Mouse (Mus musculus) CH12.LX (cell line): ENCODE measurements around the gene Trp53i13. TPM values are rescaled to one million over a fixed set of nuclear protein-coding genes. Genes with fewer than 3 reads are reported as not detected.

Source experiments
- DNase-seq: peaks from one replicate; pipeline ENCODE4 v3.0.0-alpha.2; 2013; ENCODE audit errors: extremely low read depth
- H3K27ac ChIP-seq: 2 replicates; pipeline ENCODE4 v1.5.1; 2012; ENCODE audit warnings: low read depth, mild to moderate bottlenecking, control low read depth, moderate library complexity; ENCODE audit not compliant: insufficient read depth
- H3K27me3 ChIP-seq: replicated peaks from 2 replicates; pipeline ENCODE3; 2012; ENCODE audit warnings: inconsistent platforms
- H3K36me3 ChIP-seq, 2 experiments: replicated peaks in 1 of 2; 2 replicates each; pipeline versions ENCODE3 to v1.6.1; 2012; ENCODE audit warnings: inconsistent platforms in 1 of 2, low read length in 1 of 2, mild to moderate bottlenecking in 1 of 2, mixed read lengths in 1 of 2, moderate library complexity in 1 of 2; ENCODE audit not compliant: control insufficient read depth in 1 of 2, insufficient read depth in 1 of 2
- H3K4me1 ChIP-seq, 2 experiments: 2 replicates each; pipeline ENCODE4 v1.6.1; 2012; ENCODE audit warnings: inconsistent platforms in 1 of 2, moderate library complexity in 1 of 2; ENCODE audit not compliant: insufficient read depth in 2 of 2, control insufficient read depth in 1 of 2
- H3K4me2 ChIP-seq: 2 replicates; pipeline ENCODE4 v1.6.1; 2012; ENCODE audit warnings: low read depth, mild to moderate bottlenecking, control low read depth; ENCODE audit not compliant: poor library complexity, insufficient read depth, severe bottlenecking
- H3K4me3 ChIP-seq, 3 experiments: fragments of 150-350 bp in 1 of 3; sonication (generic) in 1 of 3; replicated peaks in 1 of 3; 2 replicates each; pipeline versions ENCODE3 to v1.5.1; 2011 to 2012; ENCODE audit warnings: low read depth in 2 of 3, low read length in 2 of 3, mild to moderate bottlenecking in 2 of 3, moderate library complexity in 2 of 3, control low read depth in 1 of 3, improper control_type of control experiment in 1 of 3, inconsistent platforms in 1 of 3, mixed read lengths in 1 of 3; ENCODE audit not compliant: poor library complexity in 1 of 3
- H3K79me2 ChIP-seq: replicated peaks from 2 replicates; pipeline ENCODE4 v1.6.1; 2012; ENCODE audit warnings: mild to moderate bottlenecking, moderate library complexity; ENCODE audit not compliant: control insufficient read depth, poor library complexity, insufficient read depth, severe bottlenecking; ENCODE audit errors: extremely low read depth
- H3K9ac ChIP-seq: 2 replicates; pipeline ENCODE4 v1.6.1; 2012; ENCODE audit warnings: low read depth, mild to moderate bottlenecking, control low read depth, moderate library complexity; ENCODE audit not compliant: insufficient read depth
- H3K9me3 ChIP-seq: replicated peaks from 2 replicates; pipeline ENCODE3; 2012; ENCODE audit warnings: low read length, inconsistent platforms, mixed read lengths
- CHD2 ChIP-seq: IDR thresholded peaks from 2 replicates; pipeline ENCODE4 v1.6.1; 2011; ENCODE audit warnings: low read length, improper control_type of control experiment
- CTCF ChIP-seq, 2 experiments: IDR thresholded peaks in 1 of 2; conservative IDR thresholded peaks in 1 of 2; 2 replicates each; pipeline ENCODE4 v1.5.1; 2011 to 2012; ENCODE audit warnings: low read depth in 2 of 2, low read length in 2 of 2, improper control_type of control experiment in 1 of 2, inconsistent platforms in 1 of 2, mild to moderate bottlenecking in 1 of 2, moderate library complexity in 1 of 2
- GABPA ChIP-seq: IDR thresholded peaks from 2 replicates; pipeline ENCODE4 v1.6.1; 2012; ENCODE audit warnings: low read depth, low read length, improper control_type of control experiment, inconsistent platforms; ENCODE audit not compliant: insufficient replicate concordance
- MAZ ChIP-seq: IDR thresholded peaks from 2 replicates; pipeline ENCODE4 v1.6.1; 2012; ENCODE audit warnings: low read depth, mild to moderate bottlenecking, inconsistent platforms, low read length, improper control_type of control experiment, moderate library complexity
- MEF2A ChIP-seq: IDR thresholded peaks from 2 replicates; pipeline ENCODE4 v1.6.1; 2014; ENCODE audit warnings: low read depth, mild to moderate bottlenecking, inconsistent platforms, low read length, improper control_type of control experiment, borderline replicate concordance
- MXI1 ChIP-seq: IDR thresholded peaks from 2 replicates; pipeline ENCODE4 v1.6.1; 2011; ENCODE audit warnings: mild to moderate bottlenecking, low read depth, low read length, improper control_type of control experiment
- POLR2A ChIP-seq: IDR thresholded peaks from 2 replicates; pipeline ENCODE4 v1.6.1; 2011; ENCODE audit warnings: low read depth, mild to moderate bottlenecking, improper control_type of control experiment, low read length
- TCF12 ChIP-seq: IDR thresholded peaks from 2 replicates; pipeline ENCODE4 v1.6.1; 2014; ENCODE audit warnings: low read depth, mild to moderate bottlenecking, inconsistent platforms, low read length, improper control_type of control experiment
- UBTF ChIP-seq: IDR thresholded peaks from 2 replicates; pipeline ENCODE4 v1.6.1; 2012; ENCODE audit warnings: low read depth, mild to moderate bottlenecking, inconsistent platforms, low read length, improper control_type of control experiment, moderate library complexity
- ZC3H11A ChIP-seq: IDR thresholded peaks from 2 replicates; pipeline ENCODE4 v1.6.1; 2012; ENCODE audit warnings: low read depth, mild to moderate bottlenecking, inconsistent platforms, low read length, improper control_type of control experiment
- ZMIZ1 ChIP-seq: IDR thresholded peaks from 2 replicates; pipeline ENCODE4 v1.6.1; 2012; ENCODE audit warnings: low read depth, mild to moderate bottlenecking, inconsistent platforms, low read length, improper control_type of control experiment
- ZNF384 ChIP-seq: IDR thresholded peaks from 2 replicates; pipeline ENCODE4 v1.6.1; 2012; ENCODE audit warnings: low read depth, low read length, improper control_type of control experiment, inconsistent platforms
- dilution Hi-C: fragments of 300-500 bp; cut with MboI; formaldehyde crosslinking; loops from 2 replicates; pipeline ENCODE4 v1.14.3; 2020; ENCODE audit warnings: low sequenced_read_pairs; ENCODE audit not compliant: extremely low pct_unique_long_range_greater_than_20kb, extremely low pct_ligation_motif_present
- in situ Hi-C: fragments of 300-500 bp; cut with MboI; formaldehyde crosslinking; loops from 3 replicates; pipeline ENCODE4 v1.14.3; 2019; ENCODE audit warnings: low sequenced_read_pairs, low pct_ligation_motif_present, low pct_unique_long_range_greater_than_20kb, mixed read lengths
- polyA plus RNA-seq: library from polyadenylated mRNA; unstranded; fragments of >175 nt; gene quantifications from 2 replicates; pipeline ENCODE4 v1.2.1, GENCODE M21; 2012; ENCODE audit warnings: low read depth; ENCODE audit not compliant: insufficient read length
- total RNA-seq, 2 experiments: library from RNA; depleted of rRNA; stranded (reverse); fragments of 300-350 nt in 1 of 2; fragments of >200 nt in 1 of 2; gene quantifications; 2 replicates each; pipeline ENCODE4 v1.2.3; 2012 to 2014

Trp53i13 gene
- total and polyA plus RNA-seq, 3 experiments: 6.7 to 12.8 (median 12.6) TPM

DNA sequence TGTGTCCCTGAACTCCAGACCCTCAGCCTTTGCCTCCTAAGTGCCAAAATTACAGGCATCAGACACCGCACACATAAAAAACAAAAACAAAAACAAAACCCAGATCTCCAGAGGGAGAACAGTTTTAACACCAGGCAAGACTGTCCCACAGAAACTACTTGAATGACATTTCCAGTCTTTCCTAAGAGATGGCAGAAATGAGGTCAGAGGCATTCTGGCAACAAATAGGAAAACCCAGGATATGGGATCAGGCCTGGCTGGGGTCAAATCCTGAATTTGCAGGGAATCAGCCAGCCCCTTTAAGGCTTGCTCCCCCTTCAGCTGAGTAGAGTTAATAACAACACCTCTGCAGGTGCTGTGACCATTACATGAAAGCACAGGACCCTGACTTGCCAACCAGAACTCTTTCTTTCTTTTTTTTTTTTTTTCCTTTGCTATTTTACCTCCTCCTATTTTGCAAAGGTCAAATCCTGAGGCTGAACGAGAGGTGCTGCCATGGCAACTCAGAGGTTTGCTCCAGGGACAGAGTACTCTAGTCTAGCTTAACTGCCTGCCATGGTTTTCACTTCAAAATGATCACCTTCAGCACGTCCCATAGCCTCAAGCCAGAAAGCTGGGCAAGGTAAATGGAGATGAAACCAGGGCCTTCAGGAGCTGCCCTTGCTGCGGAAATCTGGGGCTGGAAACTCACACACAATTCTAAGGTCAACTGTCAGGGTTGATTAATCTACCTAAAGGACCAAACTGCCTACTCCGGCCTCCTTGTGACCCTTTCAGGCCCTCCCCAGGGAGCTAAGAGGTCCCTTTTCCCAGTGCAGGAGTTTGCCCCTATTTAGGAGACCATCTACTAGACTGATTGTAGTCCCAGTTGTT, 1.0 kb upstream of the Trp53i13 start:
- no peak for DNase-seq
- Histone ChIP-seq H3K4me2 (no peak overlapping the region), H3K9ac (no peak overlapping the region), H3K4me3 (no peak overlapping the region), H3K9me3 (peaks cover 12% of the 10 kb centered on the region), H3K27me3 (no peaks in the 10 kb centered on the region), H3K27ac (no peak overlapping the region), H3K4me1 (peaks cover 26 to 68% of the 10 kb centered on the region in 2 experiments), H3K79me2 (no peaks in the 10 kb centered on the region), H3K36me3 (peaks cover 0 to 10% of the 10 kb centered on the region in 2 experiments)
- TF ChIP-seq ZMIZ1 (no peak), CHD2 (no peak), POLR2A (no peak), ZNF384 (peak; percentile 47; the same call in 1 of the 2 replicates), ZC3H11A (no peak), GABPA (no peak), MAZ (no peak)
- in situ Hi-C loops (loop anchor here (10.0 kb wide), 1 partner anchor 278 kb away; no protein-coding TSS in a partner anchor), dilution Hi-C loops (no loop called here)

GRCm38 (mm10) chr11:77514832-77515636, 746 bp downstream of the Trp53i13 start, which contains the start of gene Abhd15:
Gene Abhd15, plus strand, starts transcription at chr11:77515121.
- DNase-seq: no peak
- H3K4me1 ChIP-seq: peaks cover 20 to 57% of the 10 kb centered on the region in 2 experiments
- in situ Hi-C loops (loop anchor here (10.0 kb wide), 1 partner anchor 280 kb away; no protein-coding TSS in a partner anchor), dilution Hi-C loops (no loop called here)
- H3K79me2 ChIP-seq: no peaks in the 10 kb centered on the region
- peak within 1 kb of the TSS; percentile 53 for H3K9ac ChIP-seq
- peaks cover 0 to 19% of the 10 kb centered on the region in 2 experiments for H3K36me3 ChIP-seq
- peak within 1 kb of the TSS; percentile 65 for H3K4me2 ChIP-seq
- peaks cover 12% of the 10 kb centered on the region for H3K9me3 ChIP-seq
- no peaks in the 10 kb centered on the region for H3K27me3 ChIP-seq
- TF ChIP-seq ZMIZ1 (no peak), ZC3H11A (no peak), MXI1 (no peak), CTCF (conservative IDR thresholded peaks at IDR 0.05 in 1 of 2, IDR thresholded peaks at IDR 0.05 in 1 of 2; ENCODE audit: low read depth in 2 of 2, low read length in 2 of 2) (0 out of 4 replicates have a peak, but pooled peaks of 1 of the 2 experiments have one; percentile 5), MEF2A (no peak), TCF12 (0 out of 2 replicates have a peak, but pooled peaks have one; percentile 15), UBTF (peak; percentile 41; the same call in 1 of the 2 replicates)
- peak within 1 kb of the TSS in 1 of 3 experiments; percentile 67 for H3K4me3 ChIP-seq
- no peak within 1 kb of the TSS for H3K27ac ChIP-seq
